Mouse (Mus musculus): ENCODE measurements at regions not wholly inside any gene's neighbourhood (a gene's known extent, or its start where the extent isn't known, plus 50 kb on each side); places are given as distances from the start of the nearest gene placed in this dataset.
A peak's percentile ranks its signal among the peaks of the same experiment; 100 is the strongest.
"Not testable (repeated sequence)": the region's sequence is repeated elsewhere in the genome, so short reads cannot be mapped to it uniquely, and the experiment has no call there.

DNA sequence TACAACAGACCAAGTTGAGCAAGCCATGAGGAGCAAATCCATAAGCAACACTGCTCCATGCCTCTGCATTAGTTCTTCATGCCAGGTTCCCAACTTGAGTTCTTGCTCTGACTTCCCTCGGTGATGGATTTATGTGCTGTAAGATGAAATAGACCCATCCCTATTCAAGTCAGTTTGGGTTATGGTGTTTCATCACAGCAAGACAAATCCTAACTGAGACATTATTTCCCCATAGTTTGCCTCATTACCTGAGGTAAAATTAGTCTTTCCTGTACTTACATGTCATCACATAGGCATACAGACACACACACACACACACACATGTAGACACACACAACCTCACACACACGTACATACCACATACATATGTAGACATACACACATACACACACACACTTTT is 1843.0 kb downstream of the 9330182O14Rik start:
- Histone ChIP-seq H3K27me3 (ENCODE audit: control insufficient read depth, insufficient read depth, low read length) (no peaks in the 10 kb centered on the region), H3K27ac (no peak overlapping the region), H3K4me2 (replicated peaks) (no peak overlapping the region), H3K4me3 (replicated peaks; ENCODE audit: low read length) (no peak overlapping the region), H3K9ac (no peak overlapping the region), H3K36me3 (replicated peaks; ENCODE audit: control insufficient read depth, insufficient read depth) (no peaks in the 10 kb centered on the region), H3K4me1 (replicated peaks; ENCODE audit: control insufficient read depth, insufficient read depth, low read length) (no peaks in the 10 kb centered on the region), H3K9me3 (ENCODE audit: control insufficient read depth, low read length) (no peaks in the 10 kb centered on the region)
- ATAC-seq (ENCODE audit: low FRiP score): 0 out of 2 replicates have a peak, but pooled peaks have one; percentile 32
- WGBS: 95% methylated on average over 2 of the region's 2 CpGs
- DNase-seq (ENCODE audit: low spot score): no peak

DNA sequence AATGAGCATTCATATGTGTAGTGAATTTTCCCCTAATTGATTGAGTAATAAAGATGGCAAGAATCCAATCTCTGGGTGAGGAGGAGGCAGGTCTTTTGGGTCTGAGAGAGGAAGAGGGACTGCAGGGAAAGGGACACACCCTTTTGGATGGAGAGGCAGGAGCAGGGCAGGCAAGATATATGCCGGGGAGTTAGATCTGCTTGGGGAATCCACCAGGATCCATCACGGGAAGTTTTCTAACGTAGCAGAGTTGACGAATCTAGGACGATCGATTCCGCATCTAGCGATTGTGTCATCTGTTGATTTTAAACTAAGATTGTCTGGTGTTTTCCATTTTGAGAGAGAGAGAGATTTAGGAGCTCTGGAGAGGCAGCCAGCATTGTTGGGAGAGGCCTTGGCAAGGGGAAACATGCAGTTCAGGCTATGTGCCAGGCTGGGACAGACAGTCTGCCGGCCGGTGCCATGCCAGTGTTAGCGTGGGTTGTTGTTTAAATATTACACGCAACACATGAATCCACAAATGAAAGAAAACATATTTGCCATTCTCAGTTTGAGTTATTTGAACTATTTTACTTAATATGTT is 1843.6 kb downstream of the 9330182O14Rik start:
- H3K4me2 ChIP-seq (replicated peaks): no peak overlapping the region
- WGBS: 85% methylated on average over 12 of the region's 12 CpGs
- peak; percentile 31 for DNase-seq (ENCODE audit: low spot score)

DNA sequence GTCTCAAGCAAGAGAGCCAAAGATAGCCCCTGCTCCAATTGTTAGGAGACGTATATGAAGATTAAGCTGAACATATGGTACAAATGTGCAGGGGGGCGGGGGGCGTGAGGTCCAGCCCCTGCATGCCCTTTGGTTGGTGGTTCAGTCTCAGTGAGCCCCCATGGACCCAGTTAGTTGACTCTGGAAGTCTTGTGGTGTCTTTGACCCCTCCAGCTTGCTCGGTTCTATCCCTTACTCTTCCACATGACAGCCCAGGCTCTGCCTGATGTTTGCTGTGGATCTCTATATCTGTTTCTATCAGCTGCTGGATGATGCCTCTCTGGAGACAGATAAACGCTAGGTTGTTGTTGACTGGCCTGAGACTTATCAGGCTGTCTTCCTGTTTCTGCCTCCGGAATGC is 1849.1 kb downstream of the 9330182O14Rik start:
- WGBS: 84% methylated on average over 6 of the region's 6 CpGs
- no peaks in the 10 kb centered on the region for H3K4me1 ChIP-seq (replicated peaks; ENCODE audit: control insufficient read depth, insufficient read depth, low read length)

More for the DNA sequence above, 1843.6 kb downstream of the 9330182O14Rik start:
- no peaks in the 10 kb centered on the region for H3K27me3 ChIP-seq (ENCODE audit: control insufficient read depth, insufficient read depth, low read length)
- no peaks in the 10 kb centered on the region for H3K4me1 ChIP-seq (replicated peaks; ENCODE audit: control insufficient read depth, insufficient read depth, low read length)
- H3K36me3 ChIP-seq (replicated peaks; ENCODE audit: control insufficient read depth, insufficient read depth): no peaks in the 10 kb centered on the region
- no peak overlapping the region for H3K27ac ChIP-seq
- H3K9me3 ChIP-seq (ENCODE audit: control insufficient read depth, low read length): no peaks in the 10 kb centered on the region
- H3K4me3 ChIP-seq (replicated peaks; ENCODE audit: low read length): no peak overlapping the region
- 0 out of 2 replicates have a peak, but pooled peaks have one; percentile 26 for ATAC-seq (ENCODE audit: low FRiP score)
- no peak overlapping the region for H3K9ac ChIP-seq

DNA sequence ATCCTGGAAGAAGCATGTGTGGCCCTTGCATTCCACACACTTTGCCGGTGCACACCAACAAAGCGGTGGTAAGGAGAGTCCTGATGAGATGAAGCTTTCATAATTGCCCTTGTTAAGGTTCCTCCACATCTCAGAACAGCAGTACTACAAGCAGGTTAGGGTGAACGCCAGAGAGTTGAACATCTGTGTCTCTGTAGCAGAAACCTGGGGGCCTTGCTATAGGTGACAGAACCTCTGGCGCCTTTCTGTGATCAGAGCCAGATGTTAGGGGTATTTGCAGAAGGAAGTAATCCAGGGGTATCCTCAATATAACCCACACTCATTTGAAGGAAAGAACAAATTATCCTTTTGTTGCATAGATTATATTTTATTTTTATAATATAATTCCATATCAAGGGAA is 1850.1 kb downstream of the 9330182O14Rik start:
- DNase-seq (ENCODE audit: low spot score) (no peak), ATAC-seq (ENCODE audit: low FRiP score) (no peak)
- no peak overlapping the region for H3K27ac ChIP-seq
- WGBS: 89% methylated on average over 4 of the region's 4 CpGs
- H3K9me3 ChIP-seq (ENCODE audit: control insufficient read depth, low read length): no peaks in the 10 kb centered on the region
- no peaks in the 10 kb centered on the region for H3K4me1 ChIP-seq (replicated peaks; ENCODE audit: control insufficient read depth, insufficient read depth, low read length)
- no peak overlapping the region for H3K9ac ChIP-seq
- no peak overlapping the region for H3K4me3 ChIP-seq (replicated peaks; ENCODE audit: low read length)
- no peak overlapping the region for H3K4me2 ChIP-seq (replicated peaks)
- no peaks in the 10 kb centered on the region for H3K36me3 ChIP-seq (replicated peaks; ENCODE audit: control insufficient read depth, insufficient read depth)
- no peaks in the 10 kb centered on the region for H3K27me3 ChIP-seq (ENCODE audit: control insufficient read depth, insufficient read depth, low read length)

More for the DNA sequence above, 1849.1 kb downstream of the 9330182O14Rik start:
- H3K9me3 ChIP-seq (ENCODE audit: control insufficient read depth, low read length): no peaks in the 10 kb centered on the region
- ATAC-seq (ENCODE audit: low FRiP score) (no peak), DNase-seq (ENCODE audit: low spot score) (no peak)
- H3K9ac ChIP-seq: no peak overlapping the region
- H3K36me3 ChIP-seq (replicated peaks; ENCODE audit: control insufficient read depth, insufficient read depth): no peaks in the 10 kb centered on the region
- no peak overlapping the region for H3K27ac ChIP-seq
- H3K4me3 ChIP-seq (replicated peaks; ENCODE audit: low read length): no peak overlapping the region
- H3K4me2 ChIP-seq (replicated peaks): no peak overlapping the region
- H3K27me3 ChIP-seq (ENCODE audit: control insufficient read depth, insufficient read depth, low read length): no peaks in the 10 kb centered on the region

DNA sequence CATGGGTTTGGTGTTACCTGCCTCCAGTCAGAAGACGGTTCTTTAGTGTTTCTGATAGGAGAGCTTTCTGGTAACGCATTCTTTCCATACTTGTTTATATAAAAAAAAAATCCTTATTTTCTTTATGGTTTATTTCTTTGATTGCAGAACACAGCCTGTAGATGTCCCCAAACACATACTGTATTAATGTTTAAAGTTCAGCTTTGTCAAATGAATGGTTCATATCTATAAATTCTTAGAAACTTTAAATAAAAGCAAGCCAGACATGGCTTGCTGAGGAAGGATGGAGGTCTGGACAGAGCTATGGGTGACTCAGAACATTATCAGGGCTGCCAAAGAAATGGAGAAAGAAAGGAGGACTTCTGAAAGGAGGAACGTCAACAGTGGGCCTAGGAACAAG is 1852.1 kb downstream of the 9330182O14Rik start:
- 90% methylated on average over 3 of the region's 3 CpGs for WGBS
- DNase-seq (ENCODE audit: low spot score): no peak
- no peak for ATAC-seq (ENCODE audit: low FRiP score)
- no peak overlapping the region for H3K9ac ChIP-seq
- no peaks in the 10 kb centered on the region for H3K4me1 ChIP-seq (replicated peaks; ENCODE audit: control insufficient read depth, insufficient read depth, low read length)
- H3K27ac ChIP-seq: no peak overlapping the region
- H3K9me3 ChIP-seq (ENCODE audit: control insufficient read depth, low read length): no peaks in the 10 kb centered on the region
- no peaks in the 10 kb centered on the region for H3K27me3 ChIP-seq (ENCODE audit: control insufficient read depth, insufficient read depth, low read length)
- no peaks in the 10 kb centered on the region for H3K36me3 ChIP-seq (replicated peaks; ENCODE audit: control insufficient read depth, insufficient read depth)
- no peak overlapping the region for H3K4me3 ChIP-seq (replicated peaks; ENCODE audit: low read length)
- H3K4me2 ChIP-seq (replicated peaks): no peak overlapping the region

DNA sequence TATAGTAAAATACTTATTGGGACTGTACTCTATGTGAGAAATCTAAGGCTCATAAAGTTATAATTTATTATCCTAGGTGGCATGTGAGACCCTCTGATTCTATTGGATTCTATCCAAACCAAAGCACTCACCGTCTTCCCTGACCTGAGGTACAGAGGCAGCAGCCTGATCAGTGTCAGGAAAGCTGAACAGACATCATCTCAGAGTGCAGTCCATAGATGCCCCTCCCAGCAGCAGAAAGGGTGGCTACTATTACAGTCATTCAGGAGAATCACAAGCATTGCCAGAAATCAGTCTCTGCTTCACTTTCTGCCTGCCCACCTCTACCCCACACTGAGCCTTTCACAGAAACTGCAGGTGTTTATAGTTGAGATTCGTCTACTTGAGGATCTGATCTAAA is 1854.9 kb downstream of the 9330182O14Rik start:
- H3K36me3 ChIP-seq (replicated peaks; ENCODE audit: control insufficient read depth, insufficient read depth): no peaks in the 10 kb centered on the region
- H3K4me2 ChIP-seq (replicated peaks): no peak overlapping the region
- ATAC-seq (ENCODE audit: low FRiP score): no peak
- H3K9ac ChIP-seq: no peak overlapping the region
- H3K27ac ChIP-seq: no peak overlapping the region
- no peaks in the 10 kb centered on the region for H3K27me3 ChIP-seq (ENCODE audit: control insufficient read depth, insufficient read depth, low read length)
- no peak overlapping the region for H3K4me3 ChIP-seq (replicated peaks; ENCODE audit: low read length)
- 58% methylated on average over 2 of the region's 2 CpGs for WGBS
- H3K9me3 ChIP-seq (ENCODE audit: control insufficient read depth, low read length): no peaks in the 10 kb centered on the region
- DNase-seq (ENCODE audit: low spot score): no peak
- no peaks in the 10 kb centered on the region for H3K4me1 ChIP-seq (replicated peaks; ENCODE audit: control insufficient read depth, insufficient read depth, low read length)

DNA sequence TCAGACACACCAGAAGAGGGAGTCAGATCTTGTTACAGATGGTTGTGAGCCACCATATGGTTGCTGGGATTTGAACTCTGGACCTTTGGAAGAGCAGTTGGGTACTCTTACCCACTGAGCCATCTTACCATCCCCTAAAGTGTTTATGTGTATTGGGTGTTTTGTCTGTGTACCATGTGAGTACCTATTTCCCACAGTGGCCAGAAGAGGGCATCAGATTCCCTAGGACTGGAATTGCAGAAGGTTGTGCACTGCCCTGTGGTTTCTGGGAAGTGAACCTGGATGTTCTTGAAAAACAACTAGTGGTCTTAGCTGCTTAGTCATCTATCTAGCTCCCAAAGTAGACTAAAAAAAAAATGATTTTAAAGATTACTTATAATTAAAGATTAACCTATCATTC is 1857.7 kb downstream of the 9330182O14Rik start:
- no peak overlapping the region for H3K4me3 ChIP-seq (replicated peaks; ENCODE audit: low read length)
- H3K4me1 ChIP-seq (replicated peaks; ENCODE audit: control insufficient read depth, insufficient read depth, low read length): no peaks in the 10 kb centered on the region
- H3K27me3 ChIP-seq (ENCODE audit: control insufficient read depth, insufficient read depth, low read length): no peaks in the 10 kb centered on the region
- no peaks in the 10 kb centered on the region for H3K9me3 ChIP-seq (ENCODE audit: control insufficient read depth, low read length)
- H3K27ac ChIP-seq: no peak overlapping the region
- no peaks in the 10 kb centered on the region for H3K36me3 ChIP-seq (replicated peaks; ENCODE audit: control insufficient read depth, insufficient read depth)
- no peak overlapping the region for H3K9ac ChIP-seq
- DNase-seq (ENCODE audit: low spot score) (no peak), ATAC-seq (ENCODE audit: low FRiP score) (no peak)
- no peak overlapping the region for H3K4me2 ChIP-seq (replicated peaks)

DNA sequence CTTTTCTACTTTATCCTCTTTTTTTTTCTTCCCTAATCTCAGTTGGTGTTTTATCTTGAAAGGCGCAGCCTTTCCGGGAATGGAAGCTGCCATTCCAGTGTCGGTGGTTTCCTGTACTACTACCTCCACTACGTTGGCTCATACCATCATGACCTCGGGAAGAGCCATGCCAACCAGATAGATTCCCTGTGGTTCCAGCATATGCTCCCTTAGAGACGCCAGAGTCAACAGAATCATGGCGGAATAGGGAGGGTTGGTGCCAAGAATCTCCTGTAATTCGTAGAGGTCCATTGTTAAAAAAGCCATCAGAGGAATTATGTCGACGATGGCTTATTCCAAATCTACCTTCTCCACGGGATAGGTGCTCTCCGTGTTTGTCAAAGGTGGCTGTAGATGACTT is 1898.1 kb downstream of the 9330182O14Rik start:
- H3K9ac ChIP-seq; DNase-seq (ENCODE audit: low spot score); H3K4me1 ChIP-seq (replicated peaks; ENCODE audit: control insufficient read depth, insufficient read depth, low read length); H3K27ac ChIP-seq; H3K27me3 ChIP-seq (ENCODE audit: control insufficient read depth, insufficient read depth, low read length); ATAC-seq (ENCODE audit: low FRiP score); H3K9me3 ChIP-seq (ENCODE audit: control insufficient read depth, low read length); H3K4me2 ChIP-seq (replicated peaks); H3K4me3 ChIP-seq (replicated peaks; ENCODE audit: low read length); H3K36me3 ChIP-seq (replicated peaks; ENCODE audit: control insufficient read depth, insufficient read depth): not testable (repeated sequence)
- 94% methylated on average over 12 of the region's 12 CpGs for WGBS

DNA sequence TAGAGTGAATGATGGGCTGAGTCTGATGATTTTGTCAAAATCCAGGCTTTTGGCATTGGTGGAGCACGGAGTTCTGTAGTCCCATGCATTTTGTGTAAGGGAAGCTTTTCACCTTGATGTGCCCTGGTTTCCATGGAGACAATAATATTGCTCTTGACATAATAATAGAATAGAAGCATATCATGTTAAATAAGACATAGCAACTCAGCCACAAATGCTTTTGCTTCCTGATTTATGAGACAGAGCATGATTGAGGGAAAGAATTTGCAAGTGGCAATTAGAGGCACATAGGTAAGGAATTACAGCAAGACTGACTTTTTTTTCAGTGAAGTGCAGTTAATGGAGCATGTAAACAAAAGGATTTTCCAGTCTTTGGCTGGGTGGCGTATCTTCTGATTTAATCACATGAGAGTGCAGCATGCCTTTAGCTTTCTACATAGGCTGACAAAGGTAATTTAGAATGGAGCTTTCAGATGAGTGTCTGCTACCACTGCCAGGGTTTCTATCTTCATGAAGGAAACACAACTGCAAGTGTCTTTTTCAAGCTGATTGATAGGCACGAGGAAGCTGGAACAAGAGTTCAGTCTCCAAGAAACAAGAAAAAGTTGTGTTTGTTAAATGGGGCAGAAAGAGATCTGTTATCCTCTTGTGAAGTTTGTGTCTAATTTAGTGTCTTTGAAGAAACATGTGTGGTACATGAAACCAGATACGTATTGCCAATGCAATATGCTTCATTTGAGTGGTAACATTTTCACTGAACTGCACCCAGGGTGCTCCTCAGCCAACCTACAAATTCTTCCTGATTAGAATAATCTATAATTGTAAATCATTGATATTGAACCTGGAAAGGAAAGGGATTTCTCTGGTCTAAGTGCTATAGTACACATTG is 1913.2 kb downstream of the 9330182O14Rik start:
- H3K27ac ChIP-seq: peak overlapping the region; percentile 32; the same call in 1 of the 2 replicates
- ATAC-seq (ENCODE audit: low FRiP score) (peak; percentile 27; the same call in 1 of the 2 replicates), DNase-seq (ENCODE audit: low spot score) (no peak)
- 26% methylated on average over 4 of the region's 4 CpGs for WGBS
- H3K9ac ChIP-seq: no peak overlapping the region
- no peaks in the 10 kb centered on the region for H3K36me3 ChIP-seq (replicated peaks; ENCODE audit: control insufficient read depth, insufficient read depth)
- H3K4me3 ChIP-seq (replicated peaks; ENCODE audit: low read length): no peak overlapping the region
- no peak overlapping the region for H3K4me2 ChIP-seq (replicated peaks)
- H3K27me3 ChIP-seq (ENCODE audit: control insufficient read depth, insufficient read depth, low read length): no peaks in the 10 kb centered on the region
- H3K4me1 ChIP-seq (replicated peaks; ENCODE audit: control insufficient read depth, insufficient read depth, low read length): peaks cover 5% of the 10 kb centered on the region
- H3K9me3 ChIP-seq (ENCODE audit: control insufficient read depth, low read length): no peaks in the 10 kb centered on the region

Measured in hindbrain, embryonic 14.5 days (tissue).